Mouse (Mus musculus): ENCODE results near the gene Gstz1.

- TF ChIP-seq CTCF (conservative IDR thresholded peaks at IDR 0.05; ENCODE audit: insufficient read depth, insufficient read length, low read depth, low read length) (no peak), POLR2A (IDR thresholded peaks at IDR 0.05; ENCODE audit: low read depth, low read length) (no peak)
These were observed 14.2 kb upstream of the Gstz1 start for GRCm38 (mm10) chr12:87132784-87133183.
